Mouse (Mus musculus): ENCODE data around the gene Morn4. TPM values are rescaled to one million over a fixed set of nuclear protein-coding genes. Genes with fewer than 3 reads are reported as not detected.
"Not testable (repeated sequence)": the region's sequence is repeated elsewhere in the genome, so short reads cannot be mapped to it uniquely, and the experiment has no call there.

The Morn4 gene
- total and polyA plus RNA-seq, 3 experiments, result 0.27 to 0.35 TPM; not detected in 1

DNA sequence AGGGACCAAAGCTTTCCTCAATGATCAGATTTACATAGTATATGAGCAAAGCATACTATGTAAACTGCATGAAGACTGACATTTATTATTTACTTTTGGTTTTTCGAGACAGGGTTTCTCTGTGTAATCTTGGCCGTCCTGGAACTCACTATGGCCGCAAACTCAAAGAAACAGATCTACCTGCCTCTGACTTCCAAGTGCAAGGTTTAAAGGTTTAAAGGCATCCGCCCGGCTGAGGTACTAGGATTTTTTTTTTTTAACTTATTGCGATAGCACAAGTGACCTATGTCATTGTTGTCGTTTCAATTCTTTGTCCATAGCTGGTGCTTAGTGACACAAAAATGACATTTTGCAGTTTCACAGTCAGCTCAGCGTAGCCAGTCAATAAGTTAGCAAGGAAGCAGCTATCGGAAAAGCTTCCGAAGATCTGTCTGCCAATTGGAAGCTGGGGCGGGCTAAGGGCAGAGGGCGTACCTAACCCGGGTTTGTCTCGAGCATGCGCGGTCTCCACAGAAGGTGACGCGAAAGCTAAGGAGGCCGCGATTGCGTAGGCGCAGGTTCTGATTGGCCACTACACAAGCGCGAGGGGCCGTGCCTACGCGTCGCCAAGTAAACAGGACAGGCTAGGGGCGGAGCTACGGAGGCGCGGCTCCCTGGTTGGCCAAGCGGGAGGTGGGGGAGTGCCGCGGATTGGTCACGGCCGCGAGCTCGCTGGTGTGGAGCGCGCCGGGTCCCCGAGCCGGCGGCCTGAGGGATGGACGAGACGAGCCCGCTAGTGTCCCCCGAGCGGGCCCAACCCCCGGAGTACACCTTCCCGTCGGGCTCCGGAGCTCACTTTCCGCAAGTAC lies 3.8 kb upstream of the Morn4 start, which contains the start of gene Pi4k2a:
TSS of gene Pi4k2a (plus strand) at position 723 of the 848 bp plus-strand sequence.
- ATAC-seq (ENCODE audit: extremely low read depth, insufficient number of reproducible peaks, low FRiP score, poor library complexity, severe bottlenecking), result peak; percentile 95
- no peak for TF ChIP-seq TAL1 (conservative IDR thresholded peaks at IDR 0.05; ENCODE audit: low read depth, low read length)
- no peak for TF ChIP-seq POLR2AphosphoS5 (IDR thresholded peaks at IDR 0.05; ENCODE audit: insufficient replicate concordance, low read depth, low read length)
- no peak for TF ChIP-seq GATA1 (IDR thresholded peaks at IDR 0.05; ENCODE audit: borderline replicate concordance, low read length)
- no peak for TF ChIP-seq CTCF (IDR thresholded peaks at IDR 0.05; ENCODE audit: low read depth, low read length)
- TF ChIP-seq GATA2 (IDR thresholded peaks at IDR 0.05; ENCODE audit: borderline replicate concordance, low read depth, low read length), result no peak
- H3K36me3 ChIP-seq (replicated peaks), result peaks cover 23% of the 10 kb centered on the region
- DNase-seq (ENCODE audit: low spot score), result peak; percentile 97
- H3K4me3 ChIP-seq (ENCODE audit: low read depth, low read length), result peak within 1 kb of the TSS; percentile 93
- H3K9me3 ChIP-seq (replicated peaks), result no peaks in the 10 kb centered on the region
- H3K27me3 ChIP-seq (ENCODE audit: insufficient read depth, low read length), result peaks cover 9% of the 10 kb centered on the region
- H3K4me1 ChIP-seq (ENCODE audit: insufficient read depth, low read depth, low read length), result peaks cover 31% of the 10 kb centered on the region

DNA sequence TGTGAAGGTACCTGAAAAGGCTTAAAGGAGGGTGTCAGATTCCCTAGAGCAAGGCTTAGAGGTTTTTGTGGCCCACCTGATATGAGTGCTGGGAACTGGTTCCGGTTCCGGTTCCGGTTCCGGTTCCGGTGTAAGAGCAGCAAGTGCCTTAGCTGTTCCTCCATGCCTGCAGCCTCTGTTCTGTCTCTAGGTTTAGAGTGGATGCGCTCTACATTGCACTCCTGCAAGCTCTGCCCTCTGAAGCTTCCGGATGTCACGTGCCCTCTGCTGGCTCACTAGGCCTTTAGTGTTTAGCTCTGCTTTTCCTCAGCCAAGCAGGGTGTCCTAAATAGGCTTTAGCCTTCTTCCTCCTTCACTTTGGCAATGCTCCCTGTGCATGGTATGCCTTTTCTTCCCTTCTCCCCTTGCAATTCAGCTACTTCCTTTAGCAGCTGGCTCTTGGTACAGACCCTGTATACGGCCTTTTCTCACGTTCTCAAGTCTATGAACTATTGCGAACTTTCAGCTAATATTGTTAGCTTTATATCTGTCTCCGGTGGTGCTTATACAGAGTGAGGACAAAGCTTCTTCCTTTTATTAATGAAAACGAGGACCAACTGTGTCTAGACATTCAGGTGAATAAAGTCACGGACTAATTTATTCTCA lies 3.1 kb upstream of the Morn4 start:
- Histone ChIP-seq H3K4me3 (ENCODE audit: low read depth, low read length) (peak overlapping the region; percentile 61), H3K36me3 (replicated peaks) (peaks cover 16% of the 10 kb centered on the region), H3K27me3 (ENCODE audit: insufficient read depth, low read length) (peaks cover 9% of the 10 kb centered on the region), H3K9me3 (replicated peaks) (no peaks in the 10 kb centered on the region), H3K4me1 (ENCODE audit: insufficient read depth, low read depth, low read length) (peaks cover 31% of the 10 kb centered on the region)
- ATAC-seq (ENCODE audit: extremely low read depth, insufficient number of reproducible peaks, low FRiP score, poor library complexity, severe bottlenecking), result peak; percentile 52; the same call in 1 of the 2 replicates
- DNase-seq (ENCODE audit: low spot score), result peak; percentile 61
- TF ChIP-seq GATA1 (IDR thresholded peaks at IDR 0.05; ENCODE audit: borderline replicate concordance, low read length), result no peak
- TF ChIP-seq POLR2AphosphoS5 (IDR thresholded peaks at IDR 0.05; ENCODE audit: insufficient replicate concordance, low read depth, low read length), result no peak
- no peak for TF ChIP-seq TAL1 (conservative IDR thresholded peaks at IDR 0.05; ENCODE audit: low read depth, low read length)
- no peak for TF ChIP-seq CTCF (IDR thresholded peaks at IDR 0.05; ENCODE audit: low read depth, low read length)
- no peak for TF ChIP-seq GATA2 (IDR thresholded peaks at IDR 0.05; ENCODE audit: borderline replicate concordance, low read depth, low read length)

DNA sequence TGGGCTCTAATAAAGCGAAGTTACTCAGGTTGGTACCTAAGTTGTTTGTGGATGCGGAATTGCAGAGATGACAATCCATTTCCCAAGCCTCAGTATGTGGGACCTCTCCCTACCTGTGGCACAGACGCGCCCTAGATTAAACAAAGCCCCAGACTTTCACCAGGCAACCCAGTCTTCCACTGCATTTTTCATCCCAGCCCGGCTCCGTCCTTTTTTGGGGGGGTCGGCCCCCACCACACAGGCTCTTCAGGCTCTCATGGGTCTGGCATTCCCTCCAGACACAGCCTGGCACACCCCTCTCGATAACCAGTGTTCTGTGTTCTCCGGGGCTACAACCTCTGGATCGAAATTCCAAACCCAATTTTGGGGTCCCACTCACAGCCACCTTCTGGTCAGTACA lies 467 bp downstream of the Morn4 start:
- Histone ChIP-seq H3K27me3 (ENCODE audit: insufficient read depth, low read length) (peaks cover 17% of the 10 kb centered on the region), H3K4me1 (ENCODE audit: insufficient read depth, low read depth, low read length) (peaks cover 17% of the 10 kb centered on the region), H3K4me3 (ENCODE audit: low read depth, low read length) (peak overlapping the region; percentile 67), H3K9me3 (replicated peaks) (no peaks in the 10 kb centered on the region), H3K36me3 (replicated peaks) (no peaks in the 10 kb centered on the region)
- ATAC-seq (ENCODE audit: extremely low read depth, insufficient number of reproducible peaks, low FRiP score, poor library complexity, severe bottlenecking) (no peak), DNase-seq (ENCODE audit: low spot score) (no peak)
- TF ChIP-seq TAL1 (conservative IDR thresholded peaks at IDR 0.05; ENCODE audit: low read depth, low read length) (no peak), CTCF (IDR thresholded peaks at IDR 0.05; ENCODE audit: low read depth, low read length) (no peak), GATA1 (IDR thresholded peaks at IDR 0.05; ENCODE audit: borderline replicate concordance, low read length) (no peak), GATA2 (IDR thresholded peaks at IDR 0.05; ENCODE audit: borderline replicate concordance, low read depth, low read length) (no peak), POLR2AphosphoS5 (IDR thresholded peaks at IDR 0.05; ENCODE audit: insufficient replicate concordance, low read depth, low read length) (no peak)

DNA sequence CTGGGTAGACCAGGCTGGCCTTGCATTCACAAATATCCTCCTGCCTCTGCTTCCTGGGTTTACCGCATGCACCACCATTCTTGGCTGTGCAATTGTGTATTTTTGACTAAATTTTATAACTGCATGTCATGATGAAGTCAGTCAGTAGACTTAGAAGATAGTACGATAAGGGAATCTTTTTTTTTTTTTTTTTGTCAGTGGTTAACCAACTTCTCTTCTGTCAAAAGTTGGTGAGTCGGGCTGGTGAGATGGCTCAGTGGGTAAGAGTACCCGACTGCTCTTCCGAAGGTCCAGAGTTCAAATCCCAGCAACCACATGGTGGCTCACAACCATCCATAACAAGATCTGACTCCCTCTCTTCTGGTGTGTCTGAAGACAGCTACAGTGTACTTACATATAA lies 4.5 kb downstream of the Morn4 start:
- not testable (repeated sequence) for H3K4me3 ChIP-seq (ENCODE audit: low read depth, low read length); H3K4me1 ChIP-seq (ENCODE audit: insufficient read depth, low read depth, low read length); DNase-seq (ENCODE audit: low spot score); H3K36me3 ChIP-seq (replicated peaks); H3K9me3 ChIP-seq (replicated peaks); ATAC-seq (ENCODE audit: extremely low read depth, insufficient number of reproducible peaks, low FRiP score, poor library complexity, severe bottlenecking)
- peaks cover 23% of the 10 kb centered on the region for H3K27me3 ChIP-seq (ENCODE audit: insufficient read depth, low read length)

GRCm38 (mm10) chr19:42080469-42080868 lies 5.7 kb downstream of the Morn4 start:
- Histone ChIP-seq H3K36me3 (replicated peaks) (no peaks in the 10 kb centered on the region), H3K4me3 (ENCODE audit: low read depth, low read length) (no peak overlapping the region), H3K9me3 (replicated peaks) (no peaks in the 10 kb centered on the region), H3K4me1 (ENCODE audit: insufficient read depth, low read depth, low read length) (no peaks in the 10 kb centered on the region), H3K27me3 (ENCODE audit: insufficient read depth, low read length) (peaks cover 15% of the 10 kb centered on the region)
- ATAC-seq (ENCODE audit: extremely low read depth, insufficient number of reproducible peaks, low FRiP score, poor library complexity, severe bottlenecking) (no peak), DNase-seq (ENCODE audit: low spot score) (no peak)
- TF ChIP-seq TAL1 (conservative IDR thresholded peaks at IDR 0.05; ENCODE audit: low read depth, low read length) (no peak), POLR2AphosphoS5 (IDR thresholded peaks at IDR 0.05; ENCODE audit: insufficient replicate concordance, low read depth, low read length) (no peak), CTCF (IDR thresholded peaks at IDR 0.05; ENCODE audit: low read depth, low read length) (no peak), GATA1 (IDR thresholded peaks at IDR 0.05; ENCODE audit: borderline replicate concordance, low read length) (no peak), GATA2 (IDR thresholded peaks at IDR 0.05; ENCODE audit: borderline replicate concordance, low read depth, low read length) (no peak)

- peaks cover 15% of the 10 kb centered on the region for H3K27me3 ChIP-seq (ENCODE audit: insufficient read depth, low read length)
- H3K4me1 ChIP-seq (ENCODE audit: insufficient read depth, low read depth, low read length), result no peaks in the 10 kb centered on the region
- no peaks in the 10 kb centered on the region for H3K9me3 ChIP-seq (replicated peaks)
- no peaks in the 10 kb centered on the region for H3K36me3 ChIP-seq (replicated peaks)
- ATAC-seq (ENCODE audit: extremely low read depth, insufficient number of reproducible peaks, low FRiP score, poor library complexity, severe bottlenecking) (no peak), DNase-seq (ENCODE audit: low spot score) (no peak)
- TF ChIP-seq CTCF (IDR thresholded peaks at IDR 0.05; ENCODE audit: low read depth, low read length) (no peak), GATA1 (IDR thresholded peaks at IDR 0.05; ENCODE audit: borderline replicate concordance, low read length) (no peak), GATA2 (IDR thresholded peaks at IDR 0.05; ENCODE audit: borderline replicate concordance, low read depth, low read length) (no peak), POLR2AphosphoS5 (IDR thresholded peaks at IDR 0.05; ENCODE audit: insufficient replicate concordance, low read depth, low read length) (no peak), TAL1 (conservative IDR thresholded peaks at IDR 0.05; ENCODE audit: low read depth, low read length) (no peak)
- H3K4me3 ChIP-seq (ENCODE audit: low read depth, low read length), result no peak overlapping the region
Measured at GRCm38 (mm10) chr19:42079950-42080349, 6.2 kb downstream of the Morn4 start.
